Mouse (Mus musculus) lung, adult 2 months (tissue): Measurements from ENCODE around the gene Pum3.

Source experiments
- CTCF ChIP-seq: fragments of 200-500 bp; IDR thresholded peaks from 2 replicates; pipeline ENCODE4 v1.5.1; 2011; ENCODE audit warnings: mild to moderate bottlenecking, low read length, control low read depth; ENCODE audit not compliant: insufficient read depth
- POLR2A ChIP-seq: fragments of 200-500 bp; IDR thresholded peaks from 2 replicates; pipeline ENCODE4 v1.6.1; 2011; ENCODE audit warnings: low read depth, mild to moderate bottlenecking, control low read depth, low read length, borderline replicate concordance; ENCODE audit errors: extremely low read depth

DNA sequence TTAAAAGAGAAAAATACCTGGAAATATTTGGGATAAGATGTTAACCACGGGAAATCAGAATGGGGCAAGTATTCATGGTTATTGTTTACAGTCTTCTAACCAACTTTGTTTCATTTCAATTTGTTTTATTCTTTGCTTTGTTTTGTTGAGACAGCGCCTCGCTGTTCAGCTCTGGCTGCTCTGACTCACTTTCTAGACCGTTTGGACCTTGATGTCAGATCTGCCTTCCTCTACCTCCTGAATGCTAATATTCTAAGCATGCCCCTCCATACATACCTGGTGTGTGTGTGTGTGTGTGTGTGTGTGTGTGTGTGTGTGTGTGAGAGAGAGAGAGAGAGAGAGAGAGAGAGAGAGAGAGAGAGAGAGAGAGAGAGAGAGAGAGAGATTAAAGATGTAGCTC, 65.7 kb downstream of the Pum3 start:
- no peak for TF ChIP-seq CTCF
- TF ChIP-seq POLR2A: no peak
